Mouse (Mus musculus): ENCODE data around the gene Rad1. TPM values are rescaled to one million over a fixed set of nuclear protein-coding genes. Genes with fewer than 3 reads are reported as not detected.
A peak's percentile ranks its signal among the peaks of the same experiment; 100 is the strongest.

Gene Rad1
- polyA plus RNA-seq (2016; fragmentation: Nextera tagmentation; extraction: Ambion mirVana) = 54.2 and 58.2 TPM in 2 replicates

- peak; percentile 93 for DNase-seq (ENCODE audit: extremely low spot score, low spot score)
- H3K27me3 ChIP-seq (ENCODE audit: poor library complexity, severe bottlenecking) = no peaks in the 10 kb centered on the region
- peak within 1 kb of the TSS; percentile 94 for H3K27ac ChIP-seq
- H3K9me3 ChIP-seq = no peaks in the 10 kb centered on the region
- under 1% methylated on average over 58 of the region's 58 CpGs for WGBS
- H3K4me1 ChIP-seq = peaks cover 24% of the 10 kb centered on the region
- H3K4me3 ChIP-seq = peak within 1 kb of the TSS; percentile 86
- H3K36me3 ChIP-seq (replicated peaks) = peaks cover 58% of the 10 kb centered on the region
Measured at GRCm38 (mm10) chr15:10485484-10486364, at the start of gene Rad1, which contains the start of gene Brix1. Gene Rad1, plus strand, starts transcription at chr15:10486018. Gene Brix1, minus strand, starts transcription at chr15:10485947.

- H3K4me1 ChIP-seq = no peaks in the 10 kb centered on the region
- H3K9me3 ChIP-seq = peaks cover 3% of the 10 kb centered on the region; the same call in 1 of the 2 replicates
- DNase-seq (ENCODE audit: extremely low spot score, low spot score) = no peak
- H3K4me3 ChIP-seq = no peak overlapping the region
- H3K36me3 ChIP-seq (replicated peaks) = peaks cover 22% of the 10 kb centered on the region
- WGBS = 94% methylated on average over 1 of the region's 1 CpGs
- H3K27ac ChIP-seq = no peak overlapping the region
- H3K27me3 ChIP-seq (ENCODE audit: poor library complexity, severe bottlenecking) = no peaks in the 10 kb centered on the region
Measured at GRCm38 (mm10) chr15:10436893-10437292, 48.9 kb upstream of the Rad1 start.

- Histone ChIP-seq H3K4me1 (no peaks in the 10 kb centered on the region), H3K27me3 (ENCODE audit: poor library complexity, severe bottlenecking) (no peaks in the 10 kb centered on the region), H3K36me3 (replicated peaks) (peaks cover 48% of the 10 kb centered on the region), H3K9me3 (peaks cover 3% of the 10 kb centered on the region; the same call in 1 of the 2 replicates), H3K4me3 (no peak overlapping the region), H3K27ac (no peak overlapping the region)
- DNase-seq (ENCODE audit: extremely low spot score, low spot score) = no peak
- WGBS = 77% methylated on average over 6 of the region's 6 CpGs
Measured at GRCm38 (mm10) chr15:10439963-10440362, 45.9 kb upstream of the Rad1 start.

GRCm38 (mm10) chr15:10441493-10441892 lies 44.3 kb upstream of the Rad1 start:
- H3K4me1 ChIP-seq = no peaks in the 10 kb centered on the region
- peaks cover 59% of the 10 kb centered on the region for H3K36me3 ChIP-seq (replicated peaks)
- no peaks in the 10 kb centered on the region for H3K27me3 ChIP-seq (ENCODE audit: poor library complexity, severe bottlenecking)
- 91% methylated on average over 9 of the region's 9 CpGs for WGBS
- peaks cover 2% of the 10 kb centered on the region; the same call in 1 of the 2 replicates for H3K9me3 ChIP-seq
- H3K4me3 ChIP-seq = no peak overlapping the region
- DNase-seq (ENCODE audit: extremely low spot score, low spot score) = no peak
- no peak overlapping the region for H3K27ac ChIP-seq

GRCm38 (mm10) chr15:10442275-10442674 lies 43.5 kb upstream of the Rad1 start:
- Histone ChIP-seq H3K27ac (no peak overlapping the region), H3K36me3 (replicated peaks) (peaks cover 66% of the 10 kb centered on the region), H3K4me3 (no peak overlapping the region), H3K9me3 (no peaks in the 10 kb centered on the region), H3K27me3 (ENCODE audit: poor library complexity, severe bottlenecking) (no peaks in the 10 kb centered on the region), H3K4me1 (no peaks in the 10 kb centered on the region)
- WGBS = 80% methylated on average over 1 of the region's 1 CpGs
- DNase-seq (ENCODE audit: extremely low spot score, low spot score) = no peak

GRCm38 (mm10) chr15:10447102-10447501 lies 38.7 kb upstream of the Rad1 start:
- H3K4me3 ChIP-seq = no peak overlapping the region
- WGBS = 88% methylated on average over 3 of the region's 3 CpGs

GRCm38 (mm10) chr15:10460986-10461385 lies 24.8 kb upstream of the Rad1 start:
- no peaks in the 10 kb centered on the region for H3K9me3 ChIP-seq
- H3K4me3 ChIP-seq = no peak overlapping the region
- 91% methylated on average over 12 of the region's 12 CpGs for WGBS
- no peaks in the 10 kb centered on the region for H3K27me3 ChIP-seq (ENCODE audit: poor library complexity, severe bottlenecking)
- no peak overlapping the region for H3K27ac ChIP-seq
- H3K36me3 ChIP-seq (replicated peaks) = peaks cover 68% of the 10 kb centered on the region
- H3K4me1 ChIP-seq = no peaks in the 10 kb centered on the region
- no peak for DNase-seq (ENCODE audit: extremely low spot score, low spot score)

More at GRCm38 (mm10) chr15:10447102-10447501, 38.7 kb upstream of the Rad1 start:
- no peak overlapping the region for H3K27ac ChIP-seq
- no peak for DNase-seq (ENCODE audit: extremely low spot score, low spot score)
- H3K27me3 ChIP-seq (ENCODE audit: poor library complexity, severe bottlenecking) = no peaks in the 10 kb centered on the region
- H3K4me1 ChIP-seq = no peaks in the 10 kb centered on the region
- H3K9me3 ChIP-seq = no peaks in the 10 kb centered on the region
- peaks cover 91% of the 10 kb centered on the region for H3K36me3 ChIP-seq (replicated peaks)

GRCm38 (mm10) chr15:10463555-10463954 lies 22.3 kb upstream of the Rad1 start:
- no peak for DNase-seq (ENCODE audit: extremely low spot score, low spot score)
- 90% methylated on average over 5 of the region's 5 CpGs for WGBS
- Histone ChIP-seq H3K27me3 (ENCODE audit: poor library complexity, severe bottlenecking) (no peaks in the 10 kb centered on the region), H3K9me3 (no peaks in the 10 kb centered on the region), H3K4me3 (no peak overlapping the region), H3K27ac (no peak overlapping the region), H3K36me3 (replicated peaks) (peaks cover 43% of the 10 kb centered on the region), H3K4me1 (peaks cover 10% of the 10 kb centered on the region)

- WGBS = 94% methylated on average over 3 of the region's 3 CpGs
- no peak for DNase-seq (ENCODE audit: extremely low spot score, low spot score)
- H3K27ac ChIP-seq = no peak overlapping the region
- H3K4me1 ChIP-seq = peaks cover 21% of the 10 kb centered on the region
- H3K9me3 ChIP-seq = no peaks in the 10 kb centered on the region
- H3K36me3 ChIP-seq (replicated peaks) = peaks cover 32% of the 10 kb centered on the region
- H3K4me3 ChIP-seq = no peak overlapping the region
- H3K27me3 ChIP-seq (ENCODE audit: poor library complexity, severe bottlenecking) = no peaks in the 10 kb centered on the region
Measured at GRCm38 (mm10) chr15:10464678-10465077, 21.1 kb upstream of the Rad1 start.

- DNase-seq (ENCODE audit: extremely low spot score, low spot score) = no peak
- WGBS = 86% methylated on average over 3 of the region's 3 CpGs
- Histone ChIP-seq H3K4me1 (peaks cover 27% of the 10 kb centered on the region), H3K27me3 (ENCODE audit: poor library complexity, severe bottlenecking) (no peaks in the 10 kb centered on the region), H3K36me3 (replicated peaks) (peaks cover 4% of the 10 kb centered on the region; the same call in 1 of the 2 replicates), H3K9me3 (no peaks in the 10 kb centered on the region), H3K4me3 (peak overlapping the region; percentile 84; the same call in 1 of the 2 replicates), H3K27ac (no peak overlapping the region)
Measured at GRCm38 (mm10) chr15:10468761-10469160, 17.1 kb upstream of the Rad1 start.

GRCm38 (mm10) chr15:10469641-10470150 lies 16.1 kb upstream of the Rad1 start:
- Histone ChIP-seq H3K27me3 (ENCODE audit: poor library complexity, severe bottlenecking) (no peaks in the 10 kb centered on the region), H3K4me3 (peak overlapping the region; percentile 84), H3K9me3 (no peaks in the 10 kb centered on the region), H3K27ac (peak overlapping the region; percentile 92), H3K36me3 (replicated peaks) (peaks cover 11% of the 10 kb centered on the region), H3K4me1 (peaks cover 27% of the 10 kb centered on the region)
- no peak for DNase-seq (ENCODE audit: extremely low spot score, low spot score)
- under 1% methylated on average over 39 of the region's 40 CpGs for WGBS

GRCm38 (mm10) chr15:10470151-10470831 lies 15.5 kb upstream of the Rad1 start, which contains the start of gene Dnajc21:
Gene Dnajc21, minus strand, starts transcription at chr15:10470516.
- Histone ChIP-seq H3K4me1 (peaks cover 27% of the 10 kb centered on the region), H3K27me3 (ENCODE audit: poor library complexity, severe bottlenecking) (no peaks in the 10 kb centered on the region), H3K36me3 (replicated peaks) (peaks cover 15% of the 10 kb centered on the region), H3K9me3 (no peaks in the 10 kb centered on the region), H3K27ac (peak within 1 kb of the TSS; percentile 92), H3K4me3 (peak within 1 kb of the TSS; percentile 84)
- WGBS = 3% methylated on average over 80 of the region's 87 CpGs
- DNase-seq (ENCODE audit: extremely low spot score, low spot score) = peak; percentile 82
